Mouse (Mus musculus) megakaryocyte, embryonic 14.5 days (primary cell): ENCODE results near the gene Esrrb. TPM values are rescaled to one million over a fixed set of nuclear protein-coding genes. Genes with fewer than 3 reads are reported as not detected.

Experiments used
- H3K27me3 ChIP-seq: replicated peaks from 2 replicates; pipeline ENCODE3; 2012; ENCODE audit warnings: inconsistent platforms
- H3K36me3 ChIP-seq: replicated peaks from 2 replicates; pipeline ENCODE3; 2012; ENCODE audit warnings: low read length, inconsistent platforms, mixed read lengths
- H3K4me1 ChIP-seq: 2 replicates; pipeline ENCODE4 v1.6.1; 2012; ENCODE audit warnings: inconsistent platforms
- H3K4me3 ChIP-seq: replicated peaks from 2 replicates; pipeline ENCODE3; 2012; ENCODE audit warnings: moderate library complexity, mild to moderate bottlenecking, inconsistent platforms
- H3K9me3 ChIP-seq: 2 replicates; pipeline ENCODE4 v1.6.1; 2012; ENCODE audit warnings: inconsistent platforms
- FLI1 ChIP-seq: IDR thresholded peaks from 2 replicates; pipeline ENCODE4 v1.6.1; 2012; ENCODE audit warnings: low read length, inconsistent platforms, mixed read lengths
- GATA1 ChIP-seq: IDR thresholded peaks from 3 replicates; pipeline ENCODE4 v1.6.1; 2012; ENCODE audit warnings: mixed read lengths, low read length, inconsistent platforms, borderline replicate concordance
- polyA plus RNA-seq: library from polyadenylated mRNA; stranded (reverse); fragments of >175 nt; gene quantifications from 2 replicates; pipeline ENCODE4 v1.2.3, GENCODE M21; 2012; ENCODE audit warnings: low replicate concordance; ENCODE audit not compliant: insufficient read depth

Gene Esrrb
- polyA plus RNA-seq = 0.18 TPM in 1 of 2 replicates, not detected in the other

DNA sequence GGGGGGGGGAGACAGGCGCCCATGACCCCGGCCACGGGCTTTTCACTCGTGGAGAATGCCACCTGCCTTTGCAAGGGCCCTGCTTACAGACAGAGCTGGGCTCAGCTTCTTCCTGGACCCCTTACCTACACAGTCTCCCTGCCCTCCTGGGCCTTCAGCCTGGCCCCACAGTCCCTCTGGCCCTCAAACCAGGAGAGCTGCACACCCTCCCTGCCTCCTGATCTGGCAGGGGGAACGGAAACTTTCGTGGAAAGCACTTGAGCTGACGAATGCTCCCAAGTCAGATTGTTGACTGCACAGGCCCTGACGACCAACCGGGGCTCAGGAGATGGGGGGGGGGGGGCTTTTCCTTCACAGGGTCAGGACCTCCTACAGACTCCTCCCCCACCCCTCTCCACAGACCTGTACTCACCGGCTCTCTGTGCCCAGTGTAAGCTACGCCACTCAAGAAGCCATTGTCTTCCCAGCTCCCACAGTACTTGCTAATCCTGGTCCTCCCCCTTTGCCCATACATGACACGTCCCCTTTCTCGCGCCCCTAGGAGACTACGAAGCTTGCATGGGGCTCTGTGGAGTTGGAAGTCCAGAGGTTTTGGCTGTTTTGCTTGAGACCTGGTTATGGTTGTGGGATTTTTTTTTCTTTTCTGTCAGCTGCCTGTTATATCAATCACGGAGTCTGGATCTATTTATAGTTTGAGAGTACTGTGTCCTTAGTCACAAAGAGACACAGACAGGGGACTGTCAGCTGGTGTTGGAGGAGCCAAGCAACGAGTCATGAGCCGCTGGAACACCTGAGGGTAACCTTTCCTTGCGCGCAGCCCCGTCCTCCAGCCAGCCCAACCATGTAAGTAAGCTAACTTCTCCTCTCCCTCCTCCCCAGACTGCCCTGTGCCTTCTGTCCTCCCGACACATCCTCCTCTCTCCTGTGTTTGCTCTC, at the start of gene Esrrb:
Esrrb (plus strand) TSS at position 422 of the 936 bp plus-strand sequence.
- peaks cover 49% of the 10 kb centered on the region for H3K27me3 ChIP-seq
- no peaks in the 10 kb centered on the region for H3K4me1 ChIP-seq
- H3K36me3 ChIP-seq = no peaks in the 10 kb centered on the region
- TF ChIP-seq GATA1 (no peak), FLI1 (no peak)
- H3K4me3 ChIP-seq = no peak within 1 kb of the TSS
- H3K9me3 ChIP-seq = no peaks in the 10 kb centered on the region

DNA sequence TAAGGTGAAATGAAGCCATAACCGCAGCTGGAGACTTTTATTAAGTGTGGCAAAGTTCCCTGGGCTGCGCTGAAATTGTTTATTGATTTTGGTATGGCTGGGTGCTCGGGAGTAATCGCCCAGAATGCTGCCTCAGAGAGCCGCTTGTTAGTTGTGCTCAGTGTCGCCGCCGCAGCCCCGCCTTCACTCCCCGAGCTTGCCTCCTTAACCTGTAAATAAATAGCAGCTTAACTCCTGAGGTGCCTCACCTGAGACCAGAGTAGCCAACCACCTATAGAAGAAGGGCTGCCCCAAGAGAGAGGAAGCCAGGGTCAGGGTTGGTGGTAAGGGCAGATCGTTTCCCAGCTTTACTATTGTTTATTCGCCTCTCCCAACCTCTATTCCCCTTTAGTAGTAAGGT, 40.3 kb upstream of the Esrrb start:
- Histone ChIP-seq H3K4me1 (no peaks in the 10 kb centered on the region), H3K36me3 (no peaks in the 10 kb centered on the region), H3K27me3 (peaks cover 27% of the 10 kb centered on the region), H3K9me3 (no peaks in the 10 kb centered on the region), H3K4me3 (no peak overlapping the region)
- TF ChIP-seq FLI1 (no peak), GATA1 (no peak)

- no peak overlapping the region for H3K4me3 ChIP-seq
- H3K27me3 ChIP-seq = peaks cover 31% of the 10 kb centered on the region
- H3K4me1 ChIP-seq = no peaks in the 10 kb centered on the region
- no peaks in the 10 kb centered on the region for H3K36me3 ChIP-seq
- H3K9me3 ChIP-seq = no peaks in the 10 kb centered on the region
- TF ChIP-seq FLI1 (no peak), GATA1 (no peak)
Measured at GRCm38 (mm10) chr12:86324297-86324696, 36.6 kb upstream of the Esrrb start.

DNA sequence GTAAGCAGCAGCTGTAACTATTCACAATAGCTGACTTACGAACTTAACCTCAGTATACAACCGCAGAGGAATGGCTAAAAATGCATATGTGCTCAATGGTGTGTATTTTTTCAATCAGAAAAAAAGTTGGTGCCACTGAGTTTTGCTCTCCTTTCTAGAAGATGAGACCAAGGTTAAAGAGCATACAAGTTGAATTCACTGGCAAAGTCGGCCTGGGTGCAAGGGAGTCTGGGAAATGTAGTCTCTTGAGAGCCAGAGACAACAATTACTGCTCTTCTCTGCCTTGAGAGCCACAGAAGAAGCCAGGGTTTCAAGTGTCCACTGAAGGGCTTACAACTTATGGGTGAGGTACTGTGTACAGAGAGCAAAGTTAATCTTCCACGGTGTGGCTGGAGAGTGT, 31.1 kb upstream of the Esrrb start:
- TF ChIP-seq GATA1 (no peak), FLI1 (no peak)
- no peak overlapping the region for H3K4me3 ChIP-seq
- peaks cover 18% of the 10 kb centered on the region for H3K27me3 ChIP-seq
- no peaks in the 10 kb centered on the region; the same call in 1 of the 2 replicates for H3K4me1 ChIP-seq
- no peaks in the 10 kb centered on the region for H3K36me3 ChIP-seq
- no peaks in the 10 kb centered on the region for H3K9me3 ChIP-seq

DNA sequence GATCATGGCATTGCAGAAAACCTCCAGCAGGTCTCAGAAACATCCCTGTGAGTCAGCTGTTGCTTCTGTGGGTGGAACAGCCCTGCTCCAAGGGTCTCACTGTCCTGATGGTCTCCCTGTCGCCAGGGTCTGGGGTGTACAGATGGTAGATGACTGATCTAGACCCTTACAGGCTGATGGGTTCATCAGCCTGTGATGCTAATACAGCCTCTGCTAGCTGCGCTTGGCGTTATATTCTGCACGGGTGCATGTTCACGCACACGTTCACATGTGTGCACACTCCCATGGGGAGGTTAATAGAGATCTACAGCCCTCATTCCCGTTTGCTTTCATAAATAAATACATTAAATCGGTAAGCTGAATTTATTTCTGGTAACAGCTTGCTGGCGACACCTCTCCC, 30.2 kb upstream of the Esrrb start:
- Histone ChIP-seq H3K36me3 (no peaks in the 10 kb centered on the region), H3K27me3 (peaks cover 15% of the 10 kb centered on the region), H3K9me3 (peaks cover under 1% of the 10 kb centered on the region; the same call in 1 of the 2 replicates), H3K4me1 (no peaks in the 10 kb centered on the region; the same call in 1 of the 2 replicates), H3K4me3 (no peak overlapping the region)
- TF ChIP-seq GATA1 (no peak), FLI1 (no peak)

- Histone ChIP-seq H3K4me3 (no peak overlapping the region), H3K36me3 (no peaks in the 10 kb centered on the region), H3K9me3 (peaks cover 6% of the 10 kb centered on the region), H3K4me1 (no peaks in the 10 kb centered on the region; the same call in 1 of the 2 replicates), H3K27me3 (peaks cover 11% of the 10 kb centered on the region)
- no peak for TF ChIP-seq FLI1
- TF ChIP-seq GATA1 = no peak
Measured at GRCm38 (mm10) chr12:86331248-86331647, 29.7 kb upstream of the Esrrb start.

- TF ChIP-seq GATA1 (no peak), FLI1 (no peak)
- Histone ChIP-seq H3K9me3 (peaks cover 14% of the 10 kb centered on the region), H3K27me3 (peaks cover 6% of the 10 kb centered on the region), H3K4me3 (no peak overlapping the region), H3K36me3 (no peaks in the 10 kb centered on the region), H3K4me1 (no peaks in the 10 kb centered on the region; the same call in 1 of the 2 replicates)
Measured at GRCm38 (mm10) chr12:86336209-86336608, 24.7 kb upstream of the Esrrb start.

GRCm38 (mm10) chr12:86336887-86337286, 24.0 kb upstream of the Esrrb start:
- peaks cover 14% of the 10 kb centered on the region for H3K9me3 ChIP-seq
- H3K4me1 ChIP-seq = no peaks in the 10 kb centered on the region; the same call in 1 of the 2 replicates
- no peak overlapping the region for H3K4me3 ChIP-seq
- no peaks in the 10 kb centered on the region for H3K36me3 ChIP-seq
- H3K27me3 ChIP-seq = peaks cover 5% of the 10 kb centered on the region
- TF ChIP-seq GATA1 = no peak
- TF ChIP-seq FLI1 = no peak

GRCm38 (mm10) chr12:86349477-86349876, 11.4 kb upstream of the Esrrb start:
- Histone ChIP-seq H3K4me3 (no peak overlapping the region), H3K9me3 (peaks cover 6% of the 10 kb centered on the region; the same call in 1 of the 2 replicates), H3K4me1 (no peaks in the 10 kb centered on the region), H3K27me3 (peaks cover 21% of the 10 kb centered on the region), H3K36me3 (no peaks in the 10 kb centered on the region)
- TF ChIP-seq GATA1 = no peak
- TF ChIP-seq FLI1 = no peak

DNA sequence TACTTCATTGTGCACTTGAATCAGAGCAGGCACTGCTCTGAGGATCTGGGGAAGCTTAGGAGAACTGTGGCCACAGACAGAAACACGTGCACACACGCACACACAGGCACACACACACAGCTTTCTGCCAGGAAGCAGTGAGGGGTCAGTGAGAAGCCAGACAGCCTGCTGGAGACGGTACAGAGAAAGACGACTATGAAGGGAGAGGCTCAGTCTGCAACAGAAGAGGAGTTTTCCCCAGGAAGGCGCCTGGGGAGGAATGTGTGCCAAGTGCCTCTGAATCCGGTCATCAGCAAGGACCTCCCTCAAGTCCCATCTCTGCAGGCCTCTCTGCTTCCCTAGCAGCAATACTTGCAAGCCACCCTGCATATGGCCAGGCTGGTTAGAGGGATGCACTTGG, 1.5 kb upstream of the Esrrb start:
- peaks cover 46% of the 10 kb centered on the region for H3K27me3 ChIP-seq
- H3K4me3 ChIP-seq = no peak overlapping the region
- H3K36me3 ChIP-seq = no peaks in the 10 kb centered on the region
- TF ChIP-seq GATA1 = no peak
- no peak for TF ChIP-seq FLI1
- H3K4me1 ChIP-seq = no peaks in the 10 kb centered on the region
- H3K9me3 ChIP-seq = no peaks in the 10 kb centered on the region
